Mouse (Mus musculus) kidney, adult 9 months (tissue): Measurements from ENCODE around the gene Lysmd4.

Experiments used
- DNase-seq: peaks from one replicate; pipeline ENCODE4 v3.0.0; 2022

Gene Lysmd4

DNA sequence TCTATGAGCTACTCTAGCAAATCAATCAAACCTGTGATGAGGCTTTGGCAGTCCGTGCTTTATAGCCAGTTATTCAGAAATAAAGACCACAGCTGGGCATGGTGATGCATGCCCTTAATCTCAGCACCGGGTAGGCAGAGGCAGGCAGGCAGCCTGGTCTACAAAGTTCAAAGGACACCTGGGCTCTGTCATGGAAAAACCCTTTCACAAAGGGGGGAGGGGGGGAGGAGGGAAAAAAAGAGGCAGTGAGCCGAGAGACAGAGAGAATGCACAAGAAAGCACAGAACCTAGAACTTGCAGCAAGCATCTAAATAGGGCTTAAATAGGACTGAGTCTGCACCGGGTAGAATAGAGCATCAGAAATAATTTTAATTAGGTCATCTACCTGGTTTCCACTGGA is 130.6 kb downstream of the Lysmd4 start:
- no peak for DNase-seq

DNA sequence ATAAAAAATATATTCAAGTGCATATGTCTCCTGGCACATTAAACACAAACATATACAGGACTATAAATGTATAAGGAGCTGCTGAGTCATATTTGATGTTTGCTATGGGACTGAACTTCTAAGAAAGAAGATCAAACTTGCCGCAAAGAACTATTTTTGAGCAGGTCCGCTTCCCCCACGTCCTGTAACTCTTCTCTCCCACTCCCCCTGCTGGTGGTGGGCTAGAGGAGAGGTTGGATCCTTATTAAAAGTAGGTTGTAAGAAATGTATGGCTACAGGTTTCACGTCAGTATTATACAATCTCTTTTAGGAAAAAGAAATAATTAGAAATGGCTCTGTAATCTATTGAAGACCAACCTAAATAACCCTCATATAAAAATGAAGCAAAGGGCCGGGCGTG is 131.3 kb downstream of the Lysmd4 start:
- no peak for DNase-seq

DNA sequence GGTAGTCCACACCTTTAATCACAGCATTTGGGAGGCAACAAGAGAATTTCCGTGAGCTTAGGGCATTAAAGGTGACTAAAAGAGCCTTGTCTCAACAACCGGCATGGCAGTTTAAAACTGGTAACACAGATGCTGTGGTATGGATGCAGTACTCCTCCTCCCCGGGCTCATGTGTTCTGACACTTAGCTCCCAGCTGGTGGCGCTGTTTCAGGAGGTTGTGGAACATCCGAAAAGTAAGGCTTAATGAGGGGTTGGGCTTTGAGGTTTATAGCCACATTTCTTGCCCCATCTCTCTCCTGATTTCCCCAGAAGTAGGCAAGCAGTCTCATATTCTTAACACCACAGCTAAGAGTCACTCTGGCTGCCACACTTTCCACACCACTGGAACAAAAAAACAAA is 133.5 kb downstream of the Lysmd4 start:
- no peak for DNase-seq
